Mouse (Mus musculus) lung, postnatal 0 days (tissue): ENCODE data around the gene Igf2bp3.

Experiments used
- CTCF ChIP-seq: IDR thresholded peaks from 2 replicates; pipeline ENCODE4 v1.5.1; 2016; ENCODE audit warnings: antibody characterized with exemption, mild to moderate bottlenecking
- EP300 ChIP-seq: IDR thresholded peaks from 2 replicates; pipeline ENCODE4 v1.6.1; 2016; ENCODE audit warnings: antibody characterized with exemption, mild to moderate bottlenecking, control low read depth

DNA sequence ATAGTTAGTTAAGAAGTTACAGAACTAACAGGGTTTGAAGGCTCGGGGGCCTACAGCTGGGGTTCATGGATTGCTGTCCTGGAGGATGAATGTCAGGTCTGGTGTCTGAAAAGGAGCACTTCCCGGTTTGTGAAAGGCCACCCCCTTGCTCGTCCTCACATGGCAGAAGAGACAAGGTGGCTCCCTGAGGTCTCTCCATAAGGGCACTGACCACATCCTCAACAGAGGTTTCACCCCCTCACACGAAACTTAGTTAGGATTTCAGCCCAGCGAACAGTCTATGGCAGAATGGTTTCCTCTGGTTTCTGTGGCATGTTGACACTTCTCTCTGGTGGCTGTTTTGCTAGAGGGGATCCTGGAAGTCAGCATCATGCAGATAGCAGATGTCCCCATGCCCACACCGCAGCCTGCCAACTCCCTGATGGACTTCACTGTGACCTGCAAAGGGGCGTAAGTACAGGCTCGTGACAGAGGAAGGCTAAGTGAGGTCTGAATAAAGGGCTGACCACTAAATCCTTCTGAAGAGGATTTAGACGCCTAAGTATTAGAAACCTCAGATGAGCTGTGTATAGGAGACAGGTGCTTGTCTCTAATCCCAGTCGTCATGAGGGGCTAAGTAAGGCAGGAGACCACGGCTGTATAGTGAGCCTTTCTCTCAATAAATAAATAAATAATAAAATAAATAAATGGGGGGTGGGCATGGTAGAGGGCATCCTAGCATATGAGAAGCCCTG is 163.9 kb downstream of the Igf2bp3 start:
- TF ChIP-seq CTCF (no peak), EP300 (no peak)
